Mouse (Mus musculus) limb, embryonic 14.5 days (tissue): ENCODE data around the gene Kbtbd7. TPM values are rescaled to one million over a fixed set of nuclear protein-coding genes. Genes with fewer than 3 reads are reported as not detected.

Experiments
- ATAC-seq: fragments of 200-750 bp; cut with Nextera tagmentation; 2 replicates; pipeline ENCODE4 v1.8.0; 2017; ENCODE audit warnings: low read depth, moderate number of reproducible peaks, moderate TSS enrichment; ENCODE audit not compliant: low FRiP score
- DNase-seq: peaks from one replicate; pipeline ENCODE4 v3.0.0-alpha.2; 2015; ENCODE audit warnings: low spot score
- H3K27ac ChIP-seq: fragments of 300-500 bp; sonication (generic); replicated peaks from 2 replicates; pipeline ENCODE4 v1.5.1; 2014; ENCODE audit warnings: low read depth, mild to moderate bottlenecking, low read length, moderate library complexity, mixed read lengths
- H3K27me3 ChIP-seq: fragments of 300-500 bp; sonication (generic); 2 replicates; pipeline ENCODE4 v1.6.1; 2014; ENCODE audit warnings: low read length, mixed read lengths; ENCODE audit not compliant: control insufficient read depth, insufficient read depth
- H3K36me3 ChIP-seq: fragments of 300-500 bp; sonication (generic); 2 replicates; pipeline ENCODE4 v1.6.1; 2014; ENCODE audit warnings: mild to moderate bottlenecking, low read length, moderate library complexity, mixed read lengths; ENCODE audit not compliant: control insufficient read depth, insufficient read depth
- H3K4me1 ChIP-seq: fragments of 300-500 bp; sonication (generic); 2 replicates; pipeline ENCODE4 v1.6.1; 2014; ENCODE audit warnings: antibody characterized with exemption, low read length, mixed read lengths; ENCODE audit not compliant: control insufficient read depth, insufficient read depth
- H3K4me2 ChIP-seq: fragments of 300-500 bp; sonication (generic); replicated peaks from 2 replicates; pipeline ENCODE4 v1.6.1; 2014; ENCODE audit warnings: low read depth, mild to moderate bottlenecking, low read length, moderate library complexity; ENCODE audit not compliant: severe bottlenecking
- H3K4me3 ChIP-seq: fragments of 300-500 bp; sonication (generic); replicated peaks from 2 replicates; pipeline ENCODE4 v1.5.1; 2014; ENCODE audit warnings: low read length
- H3K9ac ChIP-seq: fragments of 300-500 bp; sonication (generic); 2 replicates; pipeline ENCODE4 v1.6.1; 2014; ENCODE audit warnings: mild to moderate bottlenecking, low read depth, low read length, moderate library complexity; ENCODE audit not compliant: severe bottlenecking
- H3K9me3 ChIP-seq: fragments of 300-500 bp; sonication (generic); 2 replicates; pipeline ENCODE4 v1.6.1; 2016; ENCODE audit warnings: low read length; ENCODE audit not compliant: control insufficient read depth
- POLR2A ChIP-seq: fragments of 200-500 bp; IDR thresholded peaks from 2 replicates; pipeline ENCODE4 v1.8.0; 2012; ENCODE audit warnings: inconsistent platforms, mild to moderate bottlenecking, moderate library complexity, borderline replicate concordance; ENCODE audit not compliant: insufficient read depth, insufficient read length; ENCODE audit errors: extremely low read depth
- WGBS: fragments of 180-500 bp; shearing (Covaris S2); extraction: QIAGEN DNeasy Blood & Tissue Kit; methylation state at CpG from one replicate; pipeline ENCODE4 v1.1.7; 2014; 5-methylcytosine and 5-hydroxymethylcytosine counted together
- polyA plus RNA-seq, 2 experiments: library from polyadenylated mRNA; depleted of rRNA in 1 of 2; stranded (reverse) in 1 of 2; unstranded in 1 of 2; fragments of >200 nt; fragmentation: Nextera tagmentation in 1 of 2; extraction: Ambion mirVana in 1 of 2; gene quantifications; 2 replicates each; pipeline versions ENCODE4 v1.2.1 to v1.2.3; 2012 to 2014

Kbtbd7 gene
- polyA plus RNA-seq, 2 experiments: 9.8 to 14.0 TPM

GRCm38 (mm10) chr14:79460401-79460800 is 34.1 kb downstream of the Kbtbd7 start:
- Histone ChIP-seq H3K27me3 (no peaks in the 10 kb centered on the region), H3K4me3 (no peak overlapping the region), H3K27ac (no peak overlapping the region), H3K4me1 (no peaks in the 10 kb centered on the region), H3K4me2 (no peak overlapping the region), H3K9ac (no peak overlapping the region), H3K9me3 (no peaks in the 10 kb centered on the region), H3K36me3 (peaks cover 45% of the 10 kb centered on the region)
- 97% methylated on average over 1 of the region's 1 CpGs for WGBS
- no peak for DNase-seq
- no peak for ATAC-seq
- no peak for TF ChIP-seq POLR2A

DNA sequence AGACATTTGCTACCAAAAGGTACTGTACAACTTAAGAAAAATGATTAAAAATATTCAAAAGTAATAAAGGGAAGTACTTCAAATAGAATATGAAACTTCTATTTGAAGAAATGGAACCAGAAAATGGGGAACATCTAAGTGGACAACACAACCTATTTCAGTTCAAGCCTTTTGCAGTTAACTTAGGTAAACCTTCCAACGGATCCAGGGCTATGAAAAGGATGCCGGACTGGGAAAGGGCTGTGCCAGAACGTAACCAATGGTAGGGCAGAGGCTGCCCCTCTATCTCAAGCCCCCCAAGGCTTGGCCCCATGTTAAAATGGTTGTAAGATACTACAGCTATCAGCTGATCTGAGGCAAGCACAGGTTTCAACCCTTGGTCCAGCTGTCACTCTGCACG is 34.7 kb downstream of the Kbtbd7 start:
- peaks cover 50% of the 10 kb centered on the region for H3K36me3 ChIP-seq
- no peak for ATAC-seq

DNA sequence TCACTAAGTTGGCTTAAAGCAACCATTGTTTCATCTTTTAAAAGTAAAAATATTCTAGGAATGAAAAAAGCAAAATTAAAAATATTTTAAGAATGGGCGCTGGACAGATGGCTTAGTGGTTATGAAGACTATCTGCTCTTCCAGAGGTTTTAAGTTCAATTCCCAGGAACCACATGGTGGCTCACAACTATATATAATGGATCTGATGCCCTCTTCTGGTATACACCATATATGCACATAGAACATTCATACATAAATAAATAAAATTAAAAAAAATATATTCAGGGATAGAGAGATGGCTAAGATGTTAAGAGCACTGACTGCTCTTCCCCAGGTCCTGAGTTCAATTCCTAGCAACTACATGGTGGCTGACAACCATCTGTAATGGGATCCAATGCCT is 39.3 kb downstream of the Kbtbd7 start:
- no peak for DNase-seq
- ATAC-seq: no peak
- H3K4me1 ChIP-seq: no peaks in the 10 kb centered on the region
- TF ChIP-seq POLR2A: no peak
- H3K36me3 ChIP-seq: peaks cover 84% of the 10 kb centered on the region
- WGBS: 86% methylated on average over 1 of the region's 1 CpGs
- no peaks in the 10 kb centered on the region for H3K27me3 ChIP-seq
- H3K4me2 ChIP-seq: no peak overlapping the region
- no peak overlapping the region for H3K4me3 ChIP-seq
- H3K27ac ChIP-seq: no peak overlapping the region
- no peaks in the 10 kb centered on the region for H3K9me3 ChIP-seq
- H3K9ac ChIP-seq: no peak overlapping the region

More for the DNA sequence above, 34.7 kb downstream of the Kbtbd7 start:
- Histone ChIP-seq H3K9ac (no peak overlapping the region), H3K27me3 (no peaks in the 10 kb centered on the region), H3K4me3 (no peak overlapping the region), H3K27ac (no peak overlapping the region), H3K4me1 (no peaks in the 10 kb centered on the region), H3K4me2 (no peak overlapping the region), H3K9me3 (no peaks in the 10 kb centered on the region)
- no peak for TF ChIP-seq POLR2A
- 96% methylated on average over 4 of the region's 4 CpGs for WGBS
- DNase-seq: no peak

- H3K4me3 ChIP-seq: no peak overlapping the region
- ATAC-seq (no peak), DNase-seq (peak; percentile 65)
- no peak for TF ChIP-seq POLR2A
- H3K4me1 ChIP-seq: no peaks in the 10 kb centered on the region
- no peak overlapping the region for H3K4me2 ChIP-seq
- peaks cover 87% of the 10 kb centered on the region for H3K36me3 ChIP-seq
- H3K27ac ChIP-seq: no peak overlapping the region
- WGBS: 36% methylated on average over 3 of the region's 3 CpGs
- no peak overlapping the region for H3K9ac ChIP-seq
- H3K27me3 ChIP-seq: no peaks in the 10 kb centered on the region
- H3K9me3 ChIP-seq: no peaks in the 10 kb centered on the region
Observed at GRCm38 (mm10) chr14:79467621-79468020, 41.3 kb downstream of the Kbtbd7 start.

DNA sequence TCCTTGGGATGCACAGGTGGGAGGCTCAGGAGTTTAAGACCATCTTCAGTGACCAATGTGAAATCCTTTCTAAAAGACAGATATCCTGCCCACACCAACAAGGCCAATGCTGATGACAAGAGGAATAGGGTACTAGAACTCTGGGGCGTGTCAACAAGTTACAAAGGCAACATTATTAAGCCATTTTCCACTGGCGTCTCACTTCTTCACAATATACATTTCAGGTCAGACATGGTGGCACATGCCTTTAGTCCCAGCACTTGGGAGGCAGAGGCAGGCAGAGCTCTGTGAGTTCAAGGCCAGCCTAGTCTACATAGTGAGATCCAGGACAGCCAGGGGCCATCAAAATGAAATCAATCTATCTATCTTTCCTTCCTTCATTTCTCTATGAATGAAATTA is 47.1 kb downstream of the Kbtbd7 start:
- no peaks in the 10 kb centered on the region for H3K9me3 ChIP-seq
- H3K4me1 ChIP-seq: no peaks in the 10 kb centered on the region
- no peaks in the 10 kb centered on the region for H3K27me3 ChIP-seq
- no peak overlapping the region for H3K4me2 ChIP-seq
- H3K9ac ChIP-seq: no peak overlapping the region
- H3K27ac ChIP-seq: no peak overlapping the region
- peaks cover 83% of the 10 kb centered on the region for H3K36me3 ChIP-seq
- ATAC-seq (no peak), DNase-seq (no peak)
- TF ChIP-seq POLR2A: no peak
- 87% methylated on average over 2 of the region's 2 CpGs for WGBS
- no peak overlapping the region for H3K4me3 ChIP-seq

Other genes starting within 250 kb of the Kbtbd7 start
- gene Zfp957, start 179.1 kb upstream of the Kbtbd7 start, polyA plus RNA-seq (2012; rRNA removed): not detected in 2 replicates
- not detected in 2 replicates for gene Zfp957, start 179.1 kb upstream of the Kbtbd7 start, polyA plus RNA-seq (2014; fragmentation: Nextera tagmentation; extraction: Ambion mirVana)
- 55.9 and 83.7 TPM in 2 replicates for gene Rgcc, start 124.9 kb upstream of the Kbtbd7 start, polyA plus RNA-seq (2012; rRNA removed)
- gene Rgcc, start 124.9 kb upstream of the Kbtbd7 start, polyA plus RNA-seq (2014; fragmentation: Nextera tagmentation; extraction: Ambion mirVana): 62.8 and 65.0 TPM in 2 replicates
- 13.9 and 23.4 TPM in 2 replicates for gene Naa16, start 35.7 kb upstream of the Kbtbd7 start, polyA plus RNA-seq (2012; rRNA removed)
- 34.5 and 42.5 TPM in 2 replicates for gene Naa16, start 35.7 kb upstream of the Kbtbd7 start, polyA plus RNA-seq (2014; fragmentation: Nextera tagmentation; extraction: Ambion mirVana)
- gene Mtrf1, start 28.7 kb upstream of the Kbtbd7 start, polyA plus RNA-seq (2012; rRNA removed): 4.4 and 5.5 TPM in 2 replicates
- gene Mtrf1, start 28.7 kb upstream of the Kbtbd7 start, polyA plus RNA-seq (2014; fragmentation: Nextera tagmentation; extraction: Ambion mirVana): 8.1 and 8.7 TPM in 2 replicates
- gene Kbtbd6, start 25.3 kb downstream of the Kbtbd7 start, polyA plus RNA-seq (2012; rRNA removed): 2.1 and 2.4 TPM in 2 replicates
- gene Kbtbd6, start 25.3 kb downstream of the Kbtbd7 start, polyA plus RNA-seq (2014; fragmentation: Nextera tagmentation; extraction: Ambion mirVana): 2.1 and 2.5 TPM in 2 replicates
- gene Elf1, start 54.7 kb downstream of the Kbtbd7 start, polyA plus RNA-seq (2012; rRNA removed): 12.7 and 15.3 TPM in 2 replicates
- 15.8 and 18.7 TPM in 2 replicates for gene Elf1, start 54.7 kb downstream of the Kbtbd7 start, polyA plus RNA-seq (2014; fragmentation: Nextera tagmentation; extraction: Ambion mirVana)
- gene Wbp4, start 55.0 kb downstream of the Kbtbd7 start, polyA plus RNA-seq (2012; rRNA removed): 16.5 and 22.6 TPM in 2 replicates
- gene Wbp4, start 55.0 kb downstream of the Kbtbd7 start, polyA plus RNA-seq (2014; fragmentation: Nextera tagmentation; extraction: Ambion mirVana): 44.1 and 47.2 TPM in 2 replicates
- 32.0 and 55.4 TPM in 2 replicates for gene Sugt1, start 161.2 kb downstream of the Kbtbd7 start, polyA plus RNA-seq (2012; rRNA removed)
- 122 and 129 TPM in 2 replicates for gene Sugt1, start 161.2 kb downstream of the Kbtbd7 start, polyA plus RNA-seq (2014; fragmentation: Nextera tagmentation; extraction: Ambion mirVana)
- 324 and 384 TPM in 2 replicates for gene Cnmd, start 235.7 kb downstream of the Kbtbd7 start, polyA plus RNA-seq (2012; rRNA removed)
- 169 and 199 TPM in 2 replicates for gene Cnmd, start 235.7 kb downstream of the Kbtbd7 start, polyA plus RNA-seq (2014; fragmentation: Nextera tagmentation; extraction: Ambion mirVana)